Mouse (Mus musculus): Measurements from ENCODE around the gene Ace2.

Gene Ace2

DNA sequence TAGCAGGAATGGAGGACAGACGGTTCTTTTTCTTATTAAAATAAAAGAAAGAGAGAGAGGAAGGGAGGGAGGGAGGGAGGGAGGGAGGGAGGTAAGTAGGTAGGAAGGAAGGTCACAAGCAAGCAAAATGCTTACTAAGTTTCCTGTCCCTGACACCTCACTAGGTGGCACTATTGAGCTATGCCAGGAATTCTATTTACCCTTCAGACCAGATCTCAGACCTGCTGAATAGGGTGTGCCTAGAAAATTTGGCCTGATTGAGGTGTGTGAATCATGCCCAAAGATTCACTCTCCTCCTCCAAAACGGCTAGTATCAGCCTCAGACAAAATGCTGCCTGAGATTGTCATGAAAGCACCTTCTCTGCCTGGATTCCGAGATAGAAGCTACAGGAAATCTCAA is 44.7 kb downstream of the Ace2 start:
- DNase-seq, result peak; percentile 18

GRCm38 (mm10) chrX:164189880-164190279 is 50.7 kb downstream of the Ace2 start:
- DNase-seq, result no peak

DNA sequence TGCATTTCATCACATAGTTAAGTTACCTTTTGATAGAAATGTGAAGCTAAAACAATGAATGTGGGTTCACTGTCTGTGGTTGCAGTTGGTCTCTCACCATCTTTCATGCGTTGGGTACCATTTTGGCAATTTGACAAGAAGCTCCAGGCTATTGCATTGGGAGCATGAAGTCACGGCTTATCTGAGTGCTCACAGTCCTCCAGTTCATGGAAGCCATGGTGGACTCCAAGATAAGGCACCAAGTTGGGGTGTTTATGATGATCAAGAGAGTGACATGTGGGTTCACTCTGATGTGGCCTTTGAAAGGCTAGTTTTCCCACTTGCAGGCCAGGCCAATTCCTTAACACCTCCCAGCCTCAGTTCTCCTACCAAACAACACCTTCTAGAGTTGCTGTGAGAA is 58.5 kb downstream of the Ace2 start:
- no peak for DNase-seq

- DNase-seq, result no peak
These were observed 61.4 kb downstream of the Ace2 start for GRCm38 (mm10) chrX:164200547-164200946.

- no peak for DNase-seq
These were observed 82.9 kb downstream of the Ace2 start for GRCm38 (mm10) chrX:164221989-164222388.

DNA sequence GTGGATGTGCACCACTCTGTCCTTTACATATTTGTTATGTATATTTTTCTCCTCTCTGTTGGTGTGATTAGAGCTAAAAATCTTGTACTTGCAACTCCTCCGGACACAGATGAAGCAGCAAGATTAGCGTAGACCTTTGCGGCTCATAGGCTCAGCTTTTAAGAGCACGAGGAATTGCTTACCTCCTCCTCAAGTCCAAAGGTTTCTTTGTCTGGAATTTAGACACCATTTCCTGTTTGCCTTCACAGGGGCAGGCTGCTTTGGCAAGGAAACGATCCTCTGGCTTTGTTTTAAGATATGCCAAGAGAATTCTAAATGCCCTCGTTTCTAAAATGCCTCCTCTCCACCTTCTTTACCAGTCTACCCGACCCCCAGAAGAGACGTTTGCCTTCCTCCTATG is 94.2 kb downstream of the Ace2 start:
- no peak for DNase-seq

Data from right cerebral cortex, postnatal 4 days (tissue).